Mouse (Mus musculus): ENCODE data around the gene Hoxc4. TPM values are rescaled to one million over a fixed set of nuclear protein-coding genes. Genes with fewer than 3 reads are reported as not detected.

The Hoxc4 gene
- polyA plus RNA-seq, 1 experiment, result not detected

DNA sequence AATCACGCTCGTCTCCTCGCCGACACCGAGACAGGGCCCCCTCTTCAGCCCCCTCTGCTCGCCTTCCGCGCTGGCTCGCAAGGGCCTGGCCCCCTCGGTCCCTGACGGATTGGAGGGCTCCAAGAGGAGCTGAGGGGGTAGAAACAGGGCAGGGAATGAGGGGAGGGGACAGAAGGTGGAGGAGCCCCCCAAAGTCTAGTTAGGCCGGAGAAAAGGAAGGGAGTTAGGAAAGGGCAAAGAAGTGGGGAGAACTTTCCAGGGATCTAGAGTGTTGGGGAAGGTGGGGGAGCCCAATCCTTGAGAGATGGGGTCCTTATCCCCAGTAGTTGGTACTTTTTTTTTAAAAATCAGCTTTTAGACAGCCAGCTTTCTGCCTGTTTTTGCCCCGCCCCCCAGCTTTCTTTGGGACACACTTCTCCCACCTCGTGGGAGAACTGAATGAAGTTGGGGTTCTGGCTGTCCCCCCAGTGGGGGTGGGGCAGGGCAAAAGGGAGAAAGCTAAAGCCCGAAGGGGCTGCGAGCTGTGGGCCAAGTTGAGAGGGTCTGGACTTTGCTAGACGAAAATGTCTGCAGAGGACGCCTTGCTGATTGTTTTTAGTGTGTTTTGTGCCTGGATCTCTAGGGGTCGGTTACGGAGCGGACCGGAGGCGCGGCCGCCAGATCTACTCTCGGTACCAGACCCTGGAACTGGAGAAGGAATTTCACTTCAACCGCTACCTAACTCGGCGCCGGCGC is 8.5 kb upstream of the Hoxc4 start:
- DNase-seq (ENCODE audit: extremely low spot score in 1 of 2, low spot score in 1 of 2), result no peak

DNA sequence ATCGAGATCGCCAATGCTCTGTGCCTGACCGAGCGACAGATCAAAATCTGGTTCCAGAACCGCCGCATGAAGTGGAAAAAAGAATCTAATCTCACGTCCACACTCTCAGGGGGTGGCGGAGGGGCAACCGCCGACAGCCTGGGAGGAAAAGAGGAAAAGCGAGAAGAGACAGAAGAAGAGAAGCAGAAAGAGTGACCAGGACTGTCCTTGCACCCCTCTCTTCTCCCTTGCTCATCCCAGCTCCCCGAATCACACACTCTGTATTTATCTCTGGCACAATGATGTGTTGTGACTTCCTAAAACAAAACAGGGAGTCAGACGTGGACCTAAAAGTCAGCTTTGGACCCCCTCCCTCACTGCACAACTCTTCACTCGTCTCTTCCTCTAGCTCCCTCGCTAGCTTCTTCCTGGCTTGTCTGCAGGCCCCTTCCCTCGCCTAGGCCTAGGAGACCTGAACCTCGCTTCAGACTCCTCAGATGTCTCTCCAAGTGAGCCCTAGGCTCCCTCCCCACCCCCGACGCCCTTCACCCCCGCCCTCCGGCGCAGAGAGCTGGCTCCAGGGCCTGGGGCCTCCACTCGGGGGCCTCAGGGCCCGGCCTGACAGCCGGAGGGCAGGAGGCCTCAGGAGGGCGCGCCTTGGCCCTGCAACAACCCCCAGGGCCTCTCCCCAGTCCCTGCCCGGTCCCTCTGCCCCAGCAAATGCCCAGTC is 7.7 kb upstream of the Hoxc4 start:
- DNase-seq (ENCODE audit: extremely low spot score in 1 of 2, low spot score in 1 of 2), result no peak

DNA sequence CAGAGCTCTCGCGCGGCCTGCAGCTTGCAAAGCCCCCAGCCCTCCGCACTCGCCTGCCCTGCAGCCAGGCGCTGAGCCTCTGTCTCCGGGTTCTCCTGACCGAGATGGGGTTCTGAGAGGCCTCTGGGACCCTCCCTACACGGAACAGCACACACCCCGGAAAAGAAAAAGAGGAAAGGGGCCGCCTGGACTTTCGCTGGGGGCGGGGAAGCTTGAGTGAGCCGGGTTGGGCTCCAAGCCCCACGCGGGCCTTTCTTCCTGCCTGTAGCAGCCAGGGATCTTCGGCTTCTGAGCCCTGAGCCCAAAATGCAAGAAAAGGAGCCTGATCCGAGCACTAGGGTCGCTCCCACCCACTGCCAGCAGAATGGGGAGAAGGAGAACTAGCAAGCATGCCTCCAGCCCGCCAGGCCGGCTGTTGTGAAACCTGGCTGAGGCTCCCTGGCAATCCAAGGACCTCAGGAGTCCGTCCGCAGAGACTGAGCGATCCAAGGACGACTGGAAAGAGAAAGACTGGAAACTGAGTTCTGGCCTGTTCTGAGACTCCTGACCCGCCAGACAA is 6.7 kb upstream of the Hoxc4 start:
- DNase-seq (ENCODE audit: extremely low spot score in 1 of 2, low spot score in 1 of 2), result no peak

DNA sequence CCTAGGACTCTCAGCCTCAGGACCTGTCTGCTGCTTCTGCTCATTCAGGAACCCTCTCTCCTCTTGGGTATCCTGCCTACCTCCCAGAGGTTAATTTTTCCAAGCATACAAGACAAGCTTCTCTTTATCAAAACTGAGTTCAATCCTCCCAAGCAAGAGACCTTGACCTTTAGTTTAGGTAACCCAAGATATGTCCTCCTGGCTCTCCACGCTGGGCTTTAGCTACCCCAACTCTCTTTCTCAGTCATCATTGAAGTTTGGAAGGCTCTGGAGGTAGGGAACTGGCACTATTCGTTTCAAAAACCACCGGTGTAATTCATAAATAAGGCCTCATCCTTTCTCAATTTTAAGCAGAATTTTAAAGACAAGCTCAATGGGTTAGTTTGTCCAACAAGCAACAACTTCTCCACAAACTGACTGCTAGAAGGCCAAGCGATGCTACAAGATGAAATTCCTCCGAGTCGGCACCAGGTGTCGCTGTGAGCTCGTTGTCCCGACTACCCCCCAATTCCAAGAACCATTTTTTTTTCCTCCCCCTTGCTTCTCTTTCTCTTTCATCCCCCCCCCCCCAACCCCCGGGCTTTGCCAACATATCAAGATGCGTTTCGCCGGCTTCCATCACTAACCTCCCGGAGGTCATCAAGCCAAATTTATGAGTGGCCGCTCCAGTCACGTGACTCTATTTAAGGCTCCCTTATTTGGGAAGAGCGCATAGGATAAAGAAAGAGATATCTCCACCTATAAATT is 5.3 kb upstream of the Hoxc4 start:
- DNase-seq (ENCODE audit: extremely low spot score in 1 of 2, low spot score in 1 of 2), result peak in 1 of 2 experiments; percentile 50

DNA sequence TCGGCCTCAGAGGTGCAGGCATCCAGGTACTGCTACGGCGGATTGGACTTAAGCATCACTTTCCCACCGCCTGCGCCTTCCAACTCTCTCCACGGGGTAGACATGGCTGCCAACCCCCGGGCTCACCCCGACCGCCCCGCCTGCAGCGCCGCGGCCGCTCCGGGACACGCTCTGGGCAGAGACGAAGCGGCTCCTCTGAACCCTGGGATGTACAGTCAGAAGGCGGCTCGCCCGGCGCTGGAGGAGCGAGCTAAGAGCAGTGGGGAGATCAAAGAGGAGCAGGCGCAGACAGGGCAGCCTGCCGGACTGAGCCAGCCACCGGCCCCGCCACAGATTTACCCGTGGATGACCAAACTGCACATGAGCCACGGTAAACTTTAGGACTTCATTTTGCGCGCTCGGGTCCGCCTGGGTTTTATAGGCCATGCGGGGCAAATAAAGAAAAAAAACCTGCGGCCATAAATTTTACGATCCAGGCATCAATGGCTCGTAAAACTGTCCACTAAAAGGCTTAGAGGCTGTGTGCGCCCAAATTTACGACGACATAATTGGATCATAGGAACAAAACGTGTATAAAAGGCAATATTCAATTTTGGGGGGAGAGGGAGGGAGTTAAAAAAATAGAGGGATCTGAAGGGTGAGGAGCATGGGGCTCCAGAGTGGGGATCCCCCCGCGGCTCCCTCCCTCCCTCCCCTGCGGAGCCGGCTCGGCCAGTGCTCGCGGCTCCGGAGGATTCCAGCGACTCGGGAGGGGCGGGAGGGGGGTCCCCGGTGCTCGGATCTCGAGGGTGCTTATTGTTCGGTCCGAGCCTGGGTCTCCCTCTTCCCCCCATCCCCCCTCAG is 4.3 kb upstream of the Hoxc4 start:
- no peak for DNase-seq (ENCODE audit: extremely low spot score in 1 of 2, low spot score in 1 of 2)

DNA sequence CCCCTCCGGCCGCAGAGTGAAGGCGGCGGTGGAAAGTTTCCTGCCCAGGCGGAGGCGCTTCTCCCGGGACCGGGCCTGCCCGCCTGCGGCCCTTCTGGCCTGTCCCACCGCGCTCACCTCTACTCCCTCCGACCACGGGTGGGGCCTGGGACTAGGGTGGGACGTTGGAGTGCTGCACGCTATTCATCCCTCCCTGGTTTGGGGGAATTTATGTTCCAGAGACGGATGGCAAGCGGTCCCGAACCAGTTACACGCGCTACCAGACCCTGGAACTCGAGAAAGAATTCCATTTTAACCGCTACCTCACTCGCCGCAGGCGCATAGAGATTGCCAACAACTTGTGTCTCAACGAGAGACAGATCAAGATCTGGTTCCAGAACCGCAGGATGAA is 3.7 kb upstream of the Hoxc4 start:
- DNase-seq (ENCODE audit: extremely low spot score in 1 of 2, low spot score in 1 of 2), result no peak

DNA sequence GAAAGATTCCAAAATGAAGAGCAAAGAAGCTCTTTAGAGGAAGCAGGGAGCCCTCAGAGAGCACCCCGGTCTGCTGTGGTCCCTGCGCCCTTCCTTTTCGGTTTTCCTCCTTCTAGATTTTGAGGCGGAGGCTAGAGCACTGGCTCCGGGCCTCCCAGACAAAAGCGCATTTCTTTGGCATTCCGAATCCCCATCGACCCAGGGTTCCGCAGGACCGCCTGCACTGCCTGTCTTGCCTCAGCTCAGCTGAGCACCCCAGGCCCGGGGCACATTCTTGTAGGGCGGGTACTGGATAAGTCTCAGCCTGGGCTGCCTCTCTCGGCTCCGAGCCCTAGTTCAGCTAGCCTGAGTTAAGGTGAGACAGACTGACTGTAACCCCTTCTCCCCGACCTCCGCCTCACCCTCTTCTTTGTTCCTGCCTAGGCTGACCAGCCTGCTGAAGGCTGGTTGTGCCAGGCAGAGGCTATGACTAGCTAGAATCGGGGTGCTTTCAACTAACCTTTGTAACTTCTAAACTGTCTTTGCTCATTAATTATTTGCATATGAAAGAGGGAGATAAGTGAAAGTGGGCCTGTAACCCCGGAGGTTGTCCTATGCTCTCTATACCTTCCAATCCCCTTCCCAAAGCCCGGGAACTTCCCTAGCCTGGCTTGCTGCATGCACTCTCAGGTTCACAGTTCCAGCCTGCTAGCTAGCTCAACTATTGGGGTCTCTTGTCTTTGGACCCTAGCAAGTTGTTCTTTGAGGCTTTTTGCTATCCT is 3.1 kb upstream of the Hoxc4 start:
- DNase-seq (ENCODE audit: extremely low spot score in 1 of 2, low spot score in 1 of 2), result no peak

DNA sequence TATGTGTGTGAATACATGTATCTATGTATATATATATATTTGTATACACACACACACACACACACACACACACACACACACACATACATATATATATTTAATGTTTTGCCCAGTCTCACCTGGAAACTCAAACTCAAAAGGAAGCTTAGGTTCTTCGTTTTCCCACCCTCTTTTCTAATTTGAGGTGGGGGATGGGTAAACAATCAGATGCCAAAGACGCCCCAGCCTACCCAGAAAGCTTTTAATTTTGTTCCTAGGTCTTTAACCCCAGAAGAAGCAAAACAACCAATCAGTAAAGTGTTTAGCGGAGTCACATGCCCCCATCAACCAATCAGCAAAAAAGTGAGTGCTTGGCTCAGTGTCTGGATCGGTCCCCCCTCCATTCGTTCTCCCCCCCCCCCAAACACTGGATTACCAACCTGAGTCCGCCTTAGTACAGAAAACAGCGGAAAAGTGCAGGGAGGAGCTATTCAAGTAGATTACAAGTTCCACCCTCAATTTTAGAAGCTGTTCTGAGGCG is 2.2 kb downstream of the Hoxc4 start:
- DNase-seq (ENCODE audit: extremely low spot score in 1 of 2, low spot score in 1 of 2), result no peak

DNA sequence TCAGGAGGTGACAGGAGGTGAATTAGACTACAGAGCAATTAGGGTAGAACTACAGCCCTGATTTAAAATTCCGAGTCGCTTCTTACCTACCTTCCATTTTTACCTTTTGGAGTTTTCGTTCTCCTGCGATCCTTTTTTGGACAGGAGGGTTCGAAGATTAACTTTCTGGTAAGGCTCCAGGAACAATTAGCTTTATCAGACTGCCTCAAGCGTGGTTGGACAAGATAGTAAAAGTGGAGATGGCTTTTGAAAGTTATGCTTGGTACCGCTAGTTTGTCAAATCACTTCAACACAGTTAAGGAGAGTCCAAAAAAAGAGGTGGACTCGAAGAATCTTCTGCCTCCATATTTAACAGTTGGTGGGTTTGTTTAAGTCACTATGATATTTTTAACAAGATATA is 2.8 kb downstream of the Hoxc4 start:
- DNase-seq (ENCODE audit: extremely low spot score in 1 of 2, low spot score in 1 of 2), result no peak

DNA sequence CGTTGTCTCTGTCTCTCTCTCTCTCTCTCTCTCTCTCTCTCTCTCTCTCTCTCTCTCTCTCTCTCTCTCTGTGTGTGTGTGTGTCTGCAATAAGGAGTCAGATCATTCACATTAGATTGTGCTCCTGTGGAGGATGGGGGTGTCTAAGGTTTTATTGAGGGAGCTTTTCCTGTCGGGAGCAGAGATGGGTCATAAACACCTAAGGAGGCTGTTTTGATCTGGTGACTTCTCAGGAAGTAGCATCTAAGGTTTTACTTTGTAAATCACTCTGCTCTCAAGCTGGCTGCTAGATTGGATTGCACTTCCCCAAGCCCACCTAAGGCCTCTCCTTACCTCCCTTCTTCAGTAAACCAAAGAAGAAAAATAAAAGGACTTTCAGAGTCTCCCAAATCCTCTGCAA is 5.4 kb downstream of the Hoxc4 start:
- DNase-seq (ENCODE audit: extremely low spot score in 1 of 2, low spot score in 1 of 2), result no peak

DNA sequence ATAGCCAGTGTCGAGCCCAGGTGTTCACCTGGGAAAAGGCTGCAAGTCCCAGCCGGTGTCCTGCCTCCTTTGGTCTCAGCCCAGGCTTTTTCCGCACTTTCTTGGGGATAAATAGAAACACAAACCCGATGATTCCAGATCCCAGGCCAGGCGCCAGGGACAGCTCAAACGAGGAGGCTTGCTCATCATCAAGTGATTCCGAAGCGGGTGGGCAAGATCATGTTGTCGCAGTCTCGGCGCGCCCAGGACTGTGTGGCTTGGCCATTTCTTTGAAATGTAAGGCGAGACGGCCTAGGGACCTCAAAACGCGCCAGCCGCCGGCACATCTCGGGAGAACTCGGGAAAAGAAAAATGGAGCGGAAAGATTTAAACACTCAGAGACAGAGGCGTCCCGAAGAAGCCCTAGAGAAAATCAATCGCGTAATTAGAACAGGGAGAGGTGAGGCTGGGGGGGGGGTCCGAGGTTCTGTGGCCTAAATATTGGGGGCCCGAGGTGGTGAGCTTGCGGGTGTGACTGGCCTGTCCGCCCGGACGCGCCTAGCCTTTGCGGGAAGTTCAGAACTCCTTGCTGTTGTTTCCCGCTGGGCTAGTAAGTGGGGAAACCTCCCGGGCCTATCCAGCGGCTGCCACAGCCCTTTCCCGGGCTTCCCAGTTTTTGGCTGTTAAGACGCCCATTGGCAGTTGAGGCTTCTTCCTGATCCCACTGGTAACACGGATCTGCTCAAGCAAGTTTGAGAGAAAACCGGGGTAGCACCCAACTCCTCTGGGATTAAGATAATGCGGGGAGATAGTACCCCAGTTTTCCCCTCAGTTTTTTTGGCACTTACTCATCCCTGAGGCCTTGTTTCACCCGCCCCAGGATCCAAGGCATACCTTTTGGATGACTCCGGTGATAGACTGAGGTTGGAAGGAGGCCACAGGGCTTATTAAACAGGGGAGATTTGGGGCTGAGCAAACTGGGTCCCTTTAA is 8.8 kb downstream of the Hoxc4 start:
- DNase-seq (ENCODE audit: extremely low spot score in 1 of 2, low spot score in 1 of 2), result no peak

DNA sequence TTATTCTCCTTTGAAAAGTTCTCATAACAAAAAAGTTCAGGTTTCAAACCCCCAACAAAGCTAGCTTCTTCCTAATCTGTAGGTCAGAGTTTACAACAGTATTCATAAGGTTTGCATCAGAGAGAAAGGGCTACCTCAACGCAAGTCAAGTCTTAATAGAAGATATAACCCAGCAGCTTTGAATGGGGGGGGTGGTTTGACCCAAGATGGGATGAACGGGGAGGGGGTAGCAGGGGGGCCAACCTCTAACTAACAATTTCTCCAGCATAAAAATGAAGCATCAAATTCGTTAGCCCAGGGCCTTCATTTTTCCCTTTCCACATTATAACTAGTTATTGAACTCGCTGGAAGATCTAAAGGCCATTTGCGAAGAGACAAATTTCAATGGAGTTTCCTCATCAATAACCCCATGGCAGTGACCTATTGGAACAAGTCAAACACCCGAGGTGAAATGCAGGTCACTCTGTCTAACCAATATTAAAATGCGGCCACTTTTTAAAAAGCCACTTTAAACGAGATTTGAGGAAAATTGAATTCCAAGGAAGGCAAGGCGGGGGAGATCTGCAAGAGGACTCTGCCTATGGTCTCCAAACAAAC is 10.3 kb downstream of the Hoxc4 start:
- DNase-seq (ENCODE audit: extremely low spot score in 1 of 2, low spot score in 1 of 2), result no peak

DNA sequence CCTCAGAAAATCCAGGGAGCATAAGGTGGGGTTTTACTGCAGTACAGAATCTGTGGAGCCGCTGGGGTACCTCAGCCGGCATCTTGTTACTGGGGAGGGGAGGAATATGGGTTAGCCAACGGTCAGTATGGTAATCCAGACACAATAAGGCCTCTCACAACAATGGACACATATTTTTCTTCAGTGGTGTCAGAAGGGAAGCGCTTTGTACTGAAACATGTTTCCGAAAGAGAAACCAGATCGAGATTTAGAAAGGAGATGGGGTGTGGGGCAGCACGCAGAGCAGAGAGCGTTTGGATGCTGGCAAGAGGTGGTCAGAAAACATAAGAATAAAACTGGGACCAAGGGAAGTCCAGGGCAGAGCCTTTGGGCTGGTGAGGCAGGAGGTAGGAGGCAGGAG is 11.4 kb downstream of the Hoxc4 start:
- no peak for DNase-seq (ENCODE audit: extremely low spot score in 1 of 2, low spot score in 1 of 2)

DNA sequence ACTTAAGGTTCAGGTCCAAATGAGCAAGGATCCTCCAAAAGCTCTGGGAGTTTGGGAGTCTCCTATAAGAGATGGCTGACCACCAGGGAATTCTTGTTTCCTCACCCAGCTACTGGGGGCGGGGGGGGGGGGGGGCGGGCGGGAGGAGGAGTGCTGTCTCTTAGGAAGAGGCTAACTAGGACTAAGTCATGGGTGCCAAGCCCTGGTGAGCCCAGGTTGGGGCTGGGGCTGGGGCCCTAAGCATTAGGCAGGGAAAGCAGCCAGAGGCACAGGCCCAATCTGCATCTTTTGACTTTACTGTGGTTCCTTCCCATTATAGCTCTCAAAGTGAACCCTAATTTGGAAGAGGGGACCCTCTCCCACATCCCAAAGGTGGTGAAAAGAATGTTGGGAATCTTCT is 13.4 kb downstream of the Hoxc4 start:
- DNase-seq (ENCODE audit: extremely low spot score in 1 of 2, low spot score in 1 of 2), result no peak

DNA sequence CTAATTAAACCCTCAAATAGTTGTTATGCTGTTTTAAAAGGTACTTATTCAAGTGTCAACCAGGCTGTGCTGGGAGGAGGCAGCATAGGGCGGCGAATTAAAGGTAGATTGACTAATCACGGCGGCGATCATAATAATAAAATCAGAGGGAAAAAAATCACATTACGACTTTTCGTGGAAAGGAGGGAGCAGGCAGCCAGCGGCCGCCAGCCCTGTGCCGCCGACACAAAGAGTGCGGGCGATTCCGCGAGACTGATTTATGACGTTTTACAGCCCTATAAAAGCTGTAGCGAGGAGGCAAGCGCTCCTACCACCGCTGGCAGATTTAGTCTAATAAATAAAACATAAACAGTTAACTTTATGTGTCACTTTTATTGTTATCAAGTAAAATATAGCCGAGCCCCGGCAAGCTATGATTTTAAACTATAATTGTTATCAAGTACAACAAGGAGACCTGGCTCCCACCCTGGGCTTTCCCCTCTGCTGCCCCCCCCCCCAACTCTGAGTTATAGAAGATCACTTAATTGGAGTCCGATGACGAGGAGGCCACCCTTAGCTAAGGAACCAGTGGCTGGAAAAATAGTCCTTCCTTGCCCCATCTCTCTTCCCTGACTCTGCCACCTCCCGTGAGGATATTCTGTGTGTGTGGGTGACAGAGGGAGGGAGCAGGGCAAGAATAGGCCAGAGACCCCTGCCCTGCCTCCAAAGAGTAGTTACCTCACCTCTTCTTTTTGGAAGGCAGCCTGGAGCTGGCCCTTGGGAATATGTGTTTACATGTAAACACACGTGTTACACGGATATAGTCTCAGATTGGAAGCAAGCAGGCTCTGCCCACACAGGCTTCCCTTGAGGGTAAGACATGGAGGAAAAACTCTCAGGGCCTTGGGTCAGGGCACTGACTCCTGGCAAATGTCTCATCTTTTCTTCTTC is 14.2 kb downstream of the Hoxc4 start:
- no peak for DNase-seq (ENCODE audit: extremely low spot score in 1 of 2, low spot score in 1 of 2)

DNA sequence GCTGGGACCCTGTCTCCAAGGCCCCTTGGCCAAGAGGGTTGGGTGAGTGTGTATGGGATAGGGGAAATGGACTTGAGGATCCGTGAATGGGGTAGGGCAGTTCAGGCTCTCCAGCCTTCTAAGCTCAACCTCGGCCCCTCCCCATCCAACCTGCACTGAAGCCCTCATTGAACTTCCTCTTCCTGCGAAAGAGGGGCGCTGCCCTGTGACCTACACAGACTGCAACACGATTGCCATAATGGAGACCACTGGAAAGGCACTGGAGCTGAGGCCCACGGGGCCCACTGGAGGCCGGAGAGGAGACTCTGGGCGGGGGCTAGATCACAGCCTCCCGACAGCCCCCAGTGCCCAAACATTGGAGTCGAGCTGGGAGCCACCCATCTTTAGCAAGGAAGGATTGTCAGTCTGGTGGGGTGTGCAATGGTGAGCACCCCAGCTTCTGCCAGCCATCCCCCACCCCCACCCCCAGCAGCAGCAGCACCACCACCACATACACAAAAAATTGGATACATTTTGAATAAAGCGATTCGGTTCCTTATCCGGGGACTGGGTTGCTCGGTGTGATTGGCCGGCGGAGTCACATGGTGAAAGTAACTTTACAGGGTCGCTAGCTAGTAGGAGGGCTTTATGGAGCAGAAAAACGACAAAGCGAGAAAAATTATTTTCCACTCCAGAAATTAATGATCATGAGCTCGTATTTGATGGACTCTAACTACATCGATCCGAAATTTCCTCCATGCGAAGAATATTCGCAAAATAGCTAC is 15.5 kb downstream of the Hoxc4 start:
- DNase-seq (ENCODE audit: extremely low spot score in 1 of 2, low spot score in 1 of 2), result no peak
